8 mouse cellular contexts compared by ENCODE assay signal in the genomic region with DNA sequence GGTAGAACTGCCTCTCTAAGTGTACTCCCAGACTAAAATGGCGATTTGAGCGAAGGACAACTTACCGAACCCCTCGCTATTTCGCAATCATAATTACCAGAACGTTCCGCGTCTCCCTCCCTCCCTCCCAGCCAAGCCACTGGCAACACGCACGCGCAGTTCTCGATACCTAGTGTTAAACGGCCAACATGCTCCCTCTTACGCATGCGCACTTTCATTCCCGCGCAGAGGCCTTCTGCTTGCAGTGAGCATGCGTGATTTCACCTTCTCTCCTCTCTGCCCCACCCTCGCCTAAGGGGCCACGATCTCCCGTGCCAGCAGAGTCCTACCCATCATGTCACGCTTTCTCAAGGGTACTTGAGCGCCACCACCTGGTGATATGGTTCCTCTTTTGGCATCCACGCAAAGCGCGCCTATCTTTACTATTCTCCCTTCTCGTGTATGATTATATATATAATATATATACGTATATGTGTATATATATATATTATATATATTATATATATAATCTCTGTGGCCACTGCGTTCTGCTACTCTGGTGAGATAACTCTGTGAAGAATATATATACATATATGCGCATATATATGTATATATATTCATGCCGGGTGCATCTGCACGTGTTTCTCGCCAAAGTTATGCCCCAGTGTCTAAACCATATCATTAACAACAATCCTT. TPM values are rescaled to one million over a fixed set of nuclear protein-coding genes. Genes with fewer than 3 reads are reported as not detected.
DNase-seq lines count a peak whose midpoint lies in the region; ATAC-seq lines count a peak whose summit lies in the region.

No protein-coding gene starts in this region.

- intact Hi-C loops in heart, postnatal 14 days (cut with DNase I) = loop anchor here (10.0 kb wide), 1 partner anchor 222 kb away; no protein-coding TSS in a partner anchor

- H3K9me3 ChIP-seq in forebrain, embryonic 14.5 days (replicated peaks; ENCODE audit: control insufficient read depth, low read length) = no peaks in the 10 kb centered on the region
- no peaks in the 10 kb centered on the region for H3K9me3 ChIP-seq in neural tube, embryonic 15.5 days (replicated peaks)

- H3K4me1 ChIP-seq in forebrain, embryonic 14.5 days (ENCODE audit: control insufficient read depth, insufficient read depth, low read length) = peaks cover 3% of the 10 kb centered on the region
- peaks cover 4% of the 10 kb centered on the region; the same call in 1 of the 2 replicates for H3K4me1 ChIP-seq in neural tube, embryonic 15.5 days

- peak overlapping the region; percentile 42 for H3K4me3 ChIP-seq in forebrain, embryonic 14.5 days (ENCODE audit: low read depth, low read length)
- peak overlapping the region; percentile 51 for H3K4me3 ChIP-seq in neural tube, embryonic 15.5 days (replicated peaks)

- H3K27ac ChIP-seq in forebrain, embryonic 14.5 days (ENCODE audit: low read depth, low read length) = peak overlapping the region; percentile 78
- H3K27ac ChIP-seq in neural tube, embryonic 15.5 days (replicated peaks) = peak overlapping the region; percentile 89

- ATAC-seq in forebrain, embryonic 14.5 days = peak; percentile 96
- ATAC-seq in neural tube, embryonic 15.5 days (ENCODE audit: low FRiP score) = peak; percentile 92

- peak overlapping the region; percentile 55 for H3K4me2 ChIP-seq in forebrain, embryonic 14.5 days (ENCODE audit: low read length)
- peak overlapping the region; percentile 68 for H3K4me2 ChIP-seq in neural tube, embryonic 15.5 days

- WGBS in forebrain, embryonic 14.5 days = 1% methylated on average over 33 of the region's 33 CpGs
- 1% methylated on average over 33 of the region's 33 CpGs for WGBS in neural tube, embryonic 15.5 days

- H3K27me3 ChIP-seq in forebrain, embryonic 14.5 days (replicated peaks; ENCODE audit: control insufficient read depth, insufficient read depth, low read length) = peaks cover 3% of the 10 kb centered on the region; the same call in 1 of the 2 replicates
- H3K27me3 ChIP-seq in neural tube, embryonic 15.5 days (replicated peaks) = no peaks in the 10 kb centered on the region

- H3K36me3 ChIP-seq in forebrain, embryonic 14.5 days (ENCODE audit: control insufficient read depth, insufficient read depth, low read length) = no peaks in the 10 kb centered on the region
- no peaks in the 10 kb centered on the region for H3K36me3 ChIP-seq in neural tube, embryonic 15.5 days

- peak; percentile 97 for DNase-seq in ES-CJ7 (ENCODE audit: low read depth, low spot score)
- DNase-seq in cerebellum, adult 11 months = peak; percentile 98
- DNase-seq in forebrain, embryonic 14.5 days (ENCODE audit: low spot score) = peak; percentile 99
- DNase-seq in heart, postnatal 14 days = peak; percentile 87 to 95
- peak; percentile 95 for DNase-seq in layer of hippocampus, adult 11-12 months (ENCODE audit: low spot score)
- DNase-seq in lung, adult 18-20 months = peak; percentile 96 to 99
- DNase-seq in testis, postnatal 14 days (ENCODE audit: low spot score) = peak; percentile 92

- peak overlapping the region; percentile 72 for H3K9ac ChIP-seq in forebrain, embryonic 14.5 days (ENCODE audit: low read length)
- H3K9ac ChIP-seq in neural tube, embryonic 15.5 days (replicated peaks) = peak overlapping the region; percentile 60

RNA-seq across cellular contexts. Expression of a gene that starts 8.0 kb away (rescaled TPM):
- not detected in 2 replicates for polyA plus RNA-seq in forebrain, embryonic 14.5 days (2014; fragmentation: Nextera tagmentation; extraction: Ambion mirVana)
- total RNA-seq in heart, postnatal 14 days (2021) = not detected
- polyA plus RNA-seq in neural tube, embryonic 15.5 days (2015; fragmentation: Nextera tagmentation; extraction: Ambion mirVana) = not detected in 2 replicates

Comparison
In these comparisons a context has a peak if more than half of its experiments do, and no peak if none do; other contexts are left out.
1. Peak in every context shown above with its lines: DNase-seq, ATAC-seq, H3K4me3 ChIP-seq and H3K27ac ChIP-seq.